Mouse (Mus musculus) cerebellum, adult 2 months (tissue): ENCODE data around the gene Cep250. TPM values are rescaled to one million over a fixed set of nuclear protein-coding genes. Genes with fewer than 3 reads are reported as not detected.

Experiments
- DNase-seq, 2 experiments: peaks; one replicate each; pipeline ENCODE4 v3.0.0; 2021
- H3K27ac ChIP-seq: fragments of 200-500 bp; 2 replicates; pipeline ENCODE4 v1.5.1; 2012; ENCODE audit warnings: low read length, control low read depth, inconsistent platforms; ENCODE audit not compliant: insufficient read depth
- H3K27me3 ChIP-seq: fragments of 200-500 bp; 2 replicates; pipeline ENCODE4 v1.6.1; 2012; ENCODE audit warnings: inconsistent platforms, mild to moderate bottlenecking, low read length, moderate library complexity; ENCODE audit not compliant: control insufficient read depth, insufficient read depth
- H3K4me1 ChIP-seq: fragments of 200-500 bp; 2 replicates; pipeline ENCODE4 v1.6.1; 2011; ENCODE audit warnings: low read length; ENCODE audit not compliant: control insufficient read depth, insufficient read depth
- H3K4me3 ChIP-seq: fragments of 200-500 bp; replicated peaks from 2 replicates; pipeline ENCODE3; 2011; ENCODE audit warnings: mild to moderate bottlenecking, low read depth, low read length, control low read depth; ENCODE audit not compliant: insufficient read depth
- CTCF ChIP-seq: fragments of 200-500 bp; IDR thresholded peaks from 2 replicates; pipeline ENCODE4 v1.5.1; 2011; ENCODE audit warnings: low read depth, mild to moderate bottlenecking, control low read depth, low read length, moderate library complexity, borderline replicate concordance; ENCODE audit not compliant: insufficient read depth
- POLR2A ChIP-seq: fragments of 200-500 bp; IDR thresholded peaks from 2 replicates; pipeline ENCODE4 v1.6.1; 2011; ENCODE audit warnings: low read length, control low read depth, borderline replicate concordance; ENCODE audit not compliant: insufficient read depth
- WGBS: fragments of 180-500 bp; shearing (Covaris S2); methylation state at CpG from one replicate; pipeline ENCODE4 v1.1.7; 2018; 5-methylcytosine and 5-hydroxymethylcytosine counted together
- polyA plus RNA-seq: library from polyadenylated mRNA; depleted of rRNA; stranded (reverse); fragments of >200 nt; gene quantifications from 2 replicates; pipeline ENCODE4 v1.2.3, GENCODE M21; 2012

Cep250 gene
- polyA plus RNA-seq, 1 experiment: 21.2 TPM

DNA sequence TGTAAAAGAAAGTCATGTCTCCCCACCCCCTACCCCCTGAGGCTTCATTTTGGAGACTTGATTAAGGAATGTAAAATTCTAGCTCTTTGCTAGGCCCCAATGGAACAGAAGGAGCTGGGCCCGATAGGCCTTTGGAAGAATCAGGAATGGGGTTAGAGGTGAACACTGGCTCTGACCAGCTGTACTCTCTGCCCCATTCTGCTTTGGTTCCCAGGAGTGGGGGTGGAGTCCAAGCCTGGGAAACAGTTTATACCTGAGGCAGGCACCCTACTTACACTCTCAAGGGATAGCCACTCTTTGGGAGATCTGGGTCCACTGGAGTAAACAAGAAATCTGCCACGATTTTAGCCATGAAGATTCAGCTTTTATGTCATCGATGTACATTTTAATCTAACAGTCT, 15.6 kb upstream of the Cep250 start, which contains the start of gene Gm15557:
TSS of gene Gm15557 (plus strand) at position 48 of the 400 bp plus-strand sequence.
- 90% methylated on average over 3 of the region's 3 CpGs for WGBS
- DNase-seq: no peak
- H3K27me3 ChIP-seq: no peaks in the 10 kb centered on the region
- H3K4me3 ChIP-seq: no peak within 1 kb of the TSS
- H3K4me1 ChIP-seq: no peaks in the 10 kb centered on the region
- TF ChIP-seq POLR2A: no peak
- no peak for TF ChIP-seq CTCF
- no peak within 1 kb of the TSS for H3K27ac ChIP-seq

DNA sequence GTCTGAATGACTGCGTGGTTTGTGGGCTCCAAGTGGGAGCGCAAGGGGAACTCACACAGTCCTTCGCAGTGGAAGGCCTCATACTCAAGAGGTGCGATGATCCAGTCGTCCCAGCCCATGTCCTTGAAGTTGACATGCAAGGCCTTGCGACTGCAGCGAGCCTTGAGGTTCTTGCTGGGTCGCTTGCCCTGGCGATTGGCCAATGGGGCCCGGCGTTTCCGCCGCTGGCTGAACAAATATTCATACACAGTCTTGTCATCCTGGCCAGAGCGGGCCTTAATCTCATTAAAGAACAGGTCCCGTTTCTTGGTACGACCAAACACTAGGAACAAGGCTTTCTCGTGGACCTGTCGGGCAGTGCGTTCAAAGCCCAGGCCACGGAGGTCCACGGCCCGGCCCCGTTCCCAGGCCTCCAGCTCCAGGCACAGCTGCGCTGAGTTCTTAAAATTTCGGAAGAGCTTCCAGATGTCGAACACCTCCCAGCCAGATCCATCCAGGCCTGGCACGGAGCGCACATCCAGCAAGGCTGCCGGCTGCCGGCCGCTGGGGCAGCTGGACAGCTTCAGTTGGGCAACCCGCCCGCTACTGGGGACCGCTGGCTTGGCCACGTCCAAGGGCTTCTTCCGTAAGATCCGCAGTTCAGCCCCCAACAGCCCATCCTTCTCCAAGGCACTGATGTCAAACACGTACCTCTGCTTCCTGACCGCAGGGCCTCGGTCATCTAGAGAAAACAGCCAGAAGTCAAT, 14.4 kb upstream of the Cep250 start:
- no peak overlapping the region for H3K27ac ChIP-seq
- no peaks in the 10 kb centered on the region for H3K4me1 ChIP-seq
- TF ChIP-seq CTCF (no peak), POLR2A (no peak)
- no peak overlapping the region for H3K4me3 ChIP-seq
- no peak for DNase-seq
- no peaks in the 10 kb centered on the region for H3K27me3 ChIP-seq
- WGBS: 72% methylated on average over 40 of the region's 40 CpGs

DNA sequence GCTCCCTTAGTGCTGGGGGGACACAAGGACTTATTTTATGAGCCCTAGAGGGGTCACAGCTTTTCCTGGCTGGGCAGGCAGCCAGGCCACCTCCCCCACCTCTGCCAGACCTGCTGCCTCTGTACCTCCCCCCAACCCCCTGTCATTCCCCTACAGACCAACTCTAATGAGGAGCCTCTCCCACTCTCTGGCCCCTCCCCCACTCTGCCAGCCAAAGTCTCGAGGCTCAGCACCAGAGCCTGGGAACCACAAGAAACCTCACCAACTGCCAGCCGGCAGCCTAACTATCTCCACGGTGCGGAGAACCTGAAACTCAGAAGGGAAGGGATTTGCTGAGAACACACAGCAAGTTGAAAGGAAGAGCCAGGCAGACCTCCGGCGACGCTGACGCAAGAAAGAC, 12.8 kb upstream of the Cep250 start:
- TF ChIP-seq POLR2A: no peak
- no peak for TF ChIP-seq CTCF
- no peak overlapping the region for H3K4me3 ChIP-seq
- 8% methylated on average over 8 of the region's 8 CpGs for WGBS

GRCm38 (mm10) chr2:155944685-155945084, 11.6 kb upstream of the Cep250 start:
- no peaks in the 10 kb centered on the region for H3K4me1 ChIP-seq
- TF ChIP-seq POLR2A (no peak), CTCF (no peak)
- H3K27ac ChIP-seq: no peak overlapping the region
- H3K27me3 ChIP-seq: no peaks in the 10 kb centered on the region
- DNase-seq: no peak
- H3K4me3 ChIP-seq: no peak overlapping the region
- WGBS: 72% methylated on average over 4 of the region's 4 CpGs

More for the DNA sequence above, 12.8 kb upstream of the Cep250 start:
- Histone ChIP-seq H3K27me3 (no peaks in the 10 kb centered on the region), H3K4me1 (no peaks in the 10 kb centered on the region), H3K27ac (no peak overlapping the region)
- DNase-seq: no peak

GRCm38 (mm10) chr2:155945124-155945523, 11.1 kb upstream of the Cep250 start, which contains the start of gene Gdf5:
Gene Gdf5 (minus strand): TSS chr2:155945367.
- no peaks in the 10 kb centered on the region for H3K4me1 ChIP-seq
- H3K27ac ChIP-seq: no peak within 1 kb of the TSS
- 51% methylated on average over 13 of the region's 13 CpGs for WGBS
- H3K27me3 ChIP-seq: no peaks in the 10 kb centered on the region
- H3K4me3 ChIP-seq: no peak within 1 kb of the TSS
- TF ChIP-seq POLR2A: no peak
- no peak for TF ChIP-seq CTCF
- no peak for DNase-seq

- no peak for DNase-seq
- TF ChIP-seq CTCF (no peak), POLR2A (no peak)
- 51% methylated on average over 5 of the region's 5 CpGs for WGBS
- no peaks in the 10 kb centered on the region for H3K4me1 ChIP-seq
- no peak overlapping the region for H3K27ac ChIP-seq
- H3K27me3 ChIP-seq: no peaks in the 10 kb centered on the region
- no peak overlapping the region for H3K4me3 ChIP-seq
Measured at GRCm38 (mm10) chr2:155945580-155945979, 10.7 kb upstream of the Cep250 start.

DNA sequence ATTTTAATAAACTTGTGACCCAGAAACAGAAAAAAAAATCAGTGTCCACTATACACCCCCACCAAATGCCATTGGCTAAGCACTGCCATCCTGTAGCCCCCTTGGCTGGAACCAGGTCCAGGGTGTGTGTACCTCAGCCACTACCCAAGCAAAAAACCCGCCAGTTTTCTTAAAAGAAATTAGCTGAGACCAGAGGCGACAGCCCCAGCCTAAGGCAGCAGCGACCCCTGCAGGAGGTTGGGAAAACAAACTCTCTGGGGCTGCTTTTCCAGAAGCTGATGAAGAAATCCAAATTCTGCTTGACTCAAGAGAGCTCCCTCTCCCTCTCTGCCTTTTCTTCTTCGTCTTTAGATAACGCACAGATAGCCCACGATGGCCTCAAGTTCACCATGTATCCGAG, 10.2 kb upstream of the Cep250 start:
- no peak overlapping the region for H3K4me3 ChIP-seq
- TF ChIP-seq POLR2A: no peak
- TF ChIP-seq CTCF: peak; percentile 70
- no peaks in the 10 kb centered on the region for H3K4me1 ChIP-seq
- peak; percentile 42 to 60 for DNase-seq
- H3K27me3 ChIP-seq: no peaks in the 10 kb centered on the region
- WGBS: 2% methylated on average over 7 of the region's 7 CpGs
- no peak overlapping the region for H3K27ac ChIP-seq

- DNase-seq: no peak
- Histone ChIP-seq H3K27ac (no peak overlapping the region), H3K4me1 (no peaks in the 10 kb centered on the region), H3K27me3 (no peaks in the 10 kb centered on the region), H3K4me3 (no peak overlapping the region)
- TF ChIP-seq POLR2A (no peak), CTCF (no peak)
- 27% methylated on average over 4 of the region's 4 CpGs for WGBS
Measured at GRCm38 (mm10) chr2:155946499-155946898, 9.8 kb upstream of the Cep250 start.
